Mouse (Mus musculus): ENCODE results near the gene Gm20458.

The Gm20458 gene

GRCm38 (mm10) chr2:164434681-164435080, 26.1 kb upstream of the Gm20458 start:
- DNase-seq (ENCODE audit: low spot score in 2 of 2) = no peak

- no peak for DNase-seq (ENCODE audit: low spot score in 2 of 2)
Observed at GRCm38 (mm10) chr2:164435216-164436090, 25.3 kb upstream of the Gm20458 start.

- DNase-seq (ENCODE audit: low spot score in 2 of 2) = no peak
Observed at GRCm38 (mm10) chr2:164436215-164436913, 24.4 kb upstream of the Gm20458 start.

GRCm38 (mm10) chr2:164436961-164437360, 23.8 kb upstream of the Gm20458 start:
- DNase-seq (ENCODE audit: low spot score in 2 of 2) = no peak

GRCm38 (mm10) chr2:164437710-164438109, 23.1 kb upstream of the Gm20458 start:
- no peak for DNase-seq (ENCODE audit: low spot score in 2 of 2)

GRCm38 (mm10) chr2:164438257-164438656, 22.5 kb upstream of the Gm20458 start:
- no peak for DNase-seq (ENCODE audit: low spot score in 2 of 2)

- DNase-seq (ENCODE audit: low spot score in 2 of 2) = no peak
Observed at GRCm38 (mm10) chr2:164439001-164439421, 21.8 kb upstream of the Gm20458 start.

GRCm38 (mm10) chr2:164440314-164440713, 20.5 kb upstream of the Gm20458 start:
- DNase-seq (ENCODE audit: low spot score in 2 of 2) = no peak

- no peak for DNase-seq (ENCODE audit: low spot score in 2 of 2)
Observed at GRCm38 (mm10) chr2:164441155-164441554, 19.6 kb upstream of the Gm20458 start.

GRCm38 (mm10) chr2:164441731-164442130, 19.0 kb upstream of the Gm20458 start:
- no peak for DNase-seq (ENCODE audit: low spot score in 2 of 2)

GRCm38 (mm10) chr2:164442315-164443050, 18.3 kb upstream of the Gm20458 start:
- no peak for DNase-seq (ENCODE audit: low spot score in 2 of 2)

GRCm38 (mm10) chr2:164443051-164443437, 17.7 kb upstream of the Gm20458 start:
- peak; percentile 63 to 67 for DNase-seq (ENCODE audit: low spot score in 2 of 2)

GRCm38 (mm10) chr2:164443460-164444000, 17.2 kb upstream of the Gm20458 start, which contains the start of gene Sdc4:
Gene Sdc4, minus strand, starts transcription at chr2:164443887.
- no peak for DNase-seq (ENCODE audit: low spot score in 2 of 2)

GRCm38 (mm10) chr2:164444701-164445100, 16.1 kb upstream of the Gm20458 start:
- no peak for DNase-seq (ENCODE audit: low spot score in 2 of 2)

GRCm38 (mm10) chr2:164445399-164446085, 15.2 kb upstream of the Gm20458 start:
- no peak for DNase-seq (ENCODE audit: low spot score in 2 of 2)

GRCm38 (mm10) chr2:164446086-164446469, 14.7 kb upstream of the Gm20458 start:
- no peak for DNase-seq (ENCODE audit: low spot score in 2 of 2)

GRCm38 (mm10) chr2:164448140-164448539, 12.6 kb upstream of the Gm20458 start:
- DNase-seq (ENCODE audit: low spot score in 2 of 2) = no peak

- DNase-seq (ENCODE audit: low spot score in 2 of 2) = no peak
Observed at GRCm38 (mm10) chr2:164448921-164449320, 11.8 kb upstream of the Gm20458 start.

- no peak for DNase-seq (ENCODE audit: low spot score in 2 of 2)
Observed at GRCm38 (mm10) chr2:164449341-164450042, 11.3 kb upstream of the Gm20458 start.

GRCm38 (mm10) chr2:164452000-164452676, 8.6 kb upstream of the Gm20458 start:
- no peak for DNase-seq (ENCODE audit: low spot score in 2 of 2)

All from cerebellum, postnatal 4 days (tissue).